Mouse (Mus musculus): Measurements from ENCODE around the gene Gnpat. TPM values are rescaled to one million over a fixed set of nuclear protein-coding genes. Genes with fewer than 3 reads are reported as not detected.

The Gnpat gene
- polyA plus RNA-seq, 1 experiment from 2014 or later: 115 TPM

GRCm38 (mm10) chr8:124930086-124930485 lies 67.3 kb downstream of the Gnpat start:
- Histone ChIP-seq H3K4me1 (ENCODE audit: control insufficient read depth in 2 of 2, insufficient read depth in 2 of 2, low read length in 2 of 2) (peaks cover 42 to 69% of the 10 kb centered on the region in 2 experiments), H3K9ac (ENCODE audit: low read length) (peak overlapping the region; percentile 30; the same call in 1 of the 2 replicates), H3K9me3 (ENCODE audit: control insufficient read depth, low read length) (no peaks in the 10 kb centered on the region), H3K4me3 (ENCODE audit: control insufficient read depth in 1 of 2, insufficient read depth in 1 of 2, low read depth in 1 of 2, low read length in 2 of 2) (no peak overlapping the region), H3K27ac (replicated peaks in 1 of 2; ENCODE audit: control insufficient read depth in 1 of 2, insufficient read depth in 1 of 2, low read depth in 2 of 2, low read length in 2 of 2) (peak overlapping the region; percentile 73 to 79), H3K36me3 (ENCODE audit: control insufficient read depth, insufficient read depth, low read length) (peaks cover 7% of the 10 kb centered on the region; the same call in 1 of the 2 replicates), H3K27me3 (ENCODE audit: control insufficient read depth, insufficient read depth, low read length) (no peaks in the 10 kb centered on the region), H3K4me2 (ENCODE audit: low read length) (peak overlapping the region; percentile 49)
- no peak for ATAC-seq (ENCODE audit: insufficient number of reproducible peaks, insufficient read depth, low FRiP score, low read depth)
- WGBS: 47% methylated on average over 13 of the region's 13 CpGs

- Histone ChIP-seq H3K4me2 (ENCODE audit: low read length) (peak overlapping the region; percentile 49; the same call in 1 of the 2 replicates), H3K36me3 (ENCODE audit: control insufficient read depth, insufficient read depth, low read length) (peaks cover 7% of the 10 kb centered on the region; the same call in 1 of the 2 replicates), H3K4me1 (ENCODE audit: control insufficient read depth in 2 of 2, insufficient read depth in 2 of 2, low read length in 2 of 2) (peaks cover 39 to 68% of the 10 kb centered on the region in 2 experiments), H3K4me3 (ENCODE audit: control insufficient read depth in 1 of 2, insufficient read depth in 1 of 2, low read depth in 1 of 2, low read length in 2 of 2) (no peak overlapping the region), H3K27me3 (ENCODE audit: control insufficient read depth, insufficient read depth, low read length) (no peaks in the 10 kb centered on the region), H3K9me3 (ENCODE audit: control insufficient read depth, low read length) (no peaks in the 10 kb centered on the region), H3K9ac (ENCODE audit: low read length) (no peak overlapping the region), H3K27ac (replicated peaks in 1 of 2; ENCODE audit: control insufficient read depth in 1 of 2, insufficient read depth in 1 of 2, low read depth in 2 of 2, low read length in 2 of 2) (peak overlapping the region; percentile 73 to 79)
- ATAC-seq (ENCODE audit: insufficient number of reproducible peaks, insufficient read depth, low FRiP score, low read depth): no peak
- WGBS: 80% methylated on average over 4 of the region's 4 CpGs
Measured at GRCm38 (mm10) chr8:124930649-124931048, 67.8 kb downstream of the Gnpat start.

GRCm38 (mm10) chr8:124932435-124932834 lies 69.6 kb downstream of the Gnpat start:
- Histone ChIP-seq H3K36me3 (ENCODE audit: control insufficient read depth, insufficient read depth, low read length) (peaks cover 7% of the 10 kb centered on the region; the same call in 1 of the 2 replicates), H3K4me3 (ENCODE audit: control insufficient read depth in 1 of 2, insufficient read depth in 1 of 2, low read depth in 1 of 2, low read length in 2 of 2) (no peak overlapping the region), H3K9me3 (ENCODE audit: control insufficient read depth, low read length) (no peaks in the 10 kb centered on the region), H3K4me2 (ENCODE audit: low read length) (no peak overlapping the region), H3K27ac (replicated peaks in 1 of 2; ENCODE audit: control insufficient read depth in 1 of 2, insufficient read depth in 1 of 2, low read depth in 2 of 2, low read length in 2 of 2) (0 out of 4 replicates have a peak overlapping the region, but pooled peaks of 1 of the 2 experiments have one; percentile 31), H3K4me1 (ENCODE audit: control insufficient read depth in 2 of 2, insufficient read depth in 2 of 2, low read length in 2 of 2) (peaks cover 30 to 50% of the 10 kb centered on the region in 2 experiments), H3K27me3 (ENCODE audit: control insufficient read depth, insufficient read depth, low read length) (no peaks in the 10 kb centered on the region), H3K9ac (ENCODE audit: low read length) (no peak overlapping the region)
- 61% methylated on average over 3 of the region's 3 CpGs for WGBS
- no peak for ATAC-seq (ENCODE audit: insufficient number of reproducible peaks, insufficient read depth, low FRiP score, low read depth)

- WGBS: 64% methylated on average over 5 of the region's 5 CpGs
- Histone ChIP-seq H3K36me3 (ENCODE audit: control insufficient read depth, insufficient read depth, low read length) (peaks cover 13% of the 10 kb centered on the region), H3K4me2 (ENCODE audit: low read length) (no peak overlapping the region), H3K9ac (ENCODE audit: low read length) (no peak overlapping the region), H3K4me1 (ENCODE audit: control insufficient read depth in 2 of 2, insufficient read depth in 2 of 2, low read length in 2 of 2) (peaks cover 24 to 35% of the 10 kb centered on the region in 2 experiments), H3K27ac (replicated peaks in 1 of 2; ENCODE audit: control insufficient read depth in 1 of 2, insufficient read depth in 1 of 2, low read depth in 2 of 2, low read length in 2 of 2) (0 out of 4 replicates have a peak overlapping the region, but pooled peaks of 1 of the 2 experiments have one; percentile 24), H3K9me3 (ENCODE audit: control insufficient read depth, low read length) (no peaks in the 10 kb centered on the region), H3K27me3 (ENCODE audit: control insufficient read depth, insufficient read depth, low read length) (no peaks in the 10 kb centered on the region), H3K4me3 (ENCODE audit: control insufficient read depth in 1 of 2, insufficient read depth in 1 of 2, low read depth in 1 of 2, low read length in 2 of 2) (no peak overlapping the region)
- ATAC-seq (ENCODE audit: insufficient number of reproducible peaks, insufficient read depth, low FRiP score, low read depth): no peak
Measured at GRCm38 (mm10) chr8:124935116-124935515, 72.3 kb downstream of the Gnpat start.

- Histone ChIP-seq H3K4me3 (ENCODE audit: control insufficient read depth in 1 of 2, insufficient read depth in 1 of 2, low read depth in 1 of 2, low read length in 2 of 2) (no peak overlapping the region), H3K27me3 (ENCODE audit: control insufficient read depth, insufficient read depth, low read length) (no peaks in the 10 kb centered on the region), H3K9me3 (ENCODE audit: control insufficient read depth, low read length) (no peaks in the 10 kb centered on the region), H3K4me1 (ENCODE audit: control insufficient read depth in 2 of 2, insufficient read depth in 2 of 2, low read length in 2 of 2) (peaks cover 20 to 35% of the 10 kb centered on the region in 2 experiments), H3K9ac (ENCODE audit: low read length) (no peak overlapping the region), H3K36me3 (ENCODE audit: control insufficient read depth, insufficient read depth, low read length) (peaks cover 24% of the 10 kb centered on the region), H3K27ac (replicated peaks in 1 of 2; ENCODE audit: control insufficient read depth in 1 of 2, insufficient read depth in 1 of 2, low read depth in 2 of 2, low read length in 2 of 2) (peak overlapping the region; percentile 93 to 94), H3K4me2 (ENCODE audit: low read length) (no peak overlapping the region)
- 96% methylated on average over 10 of the region's 10 CpGs for WGBS
- no peak for ATAC-seq (ENCODE audit: insufficient number of reproducible peaks, insufficient read depth, low FRiP score, low read depth)
Measured at GRCm38 (mm10) chr8:124936699-124937098, 73.9 kb downstream of the Gnpat start.

GRCm38 (mm10) chr8:124937293-124937692 lies 74.5 kb downstream of the Gnpat start:
- Histone ChIP-seq H3K4me1 (ENCODE audit: control insufficient read depth in 2 of 2, insufficient read depth in 2 of 2, low read length in 2 of 2) (peaks cover 20 to 36% of the 10 kb centered on the region in 2 experiments), H3K4me3 (ENCODE audit: control insufficient read depth in 1 of 2, insufficient read depth in 1 of 2, low read depth in 1 of 2, low read length in 2 of 2) (no peak overlapping the region), H3K36me3 (ENCODE audit: control insufficient read depth, insufficient read depth, low read length) (peaks cover 29% of the 10 kb centered on the region), H3K4me2 (ENCODE audit: low read length) (no peak overlapping the region), H3K9me3 (ENCODE audit: control insufficient read depth, low read length) (no peaks in the 10 kb centered on the region), H3K9ac (ENCODE audit: low read length) (no peak overlapping the region; the same call in 1 of the 2 replicates), H3K27ac (replicated peaks in 1 of 2; ENCODE audit: control insufficient read depth in 1 of 2, insufficient read depth in 1 of 2, low read depth in 2 of 2, low read length in 2 of 2) (peak overlapping the region; percentile 93 to 94), H3K27me3 (ENCODE audit: control insufficient read depth, insufficient read depth, low read length) (no peaks in the 10 kb centered on the region)
- 54% methylated on average over 4 of the region's 4 CpGs for WGBS
- peak; percentile 49; the same call in 1 of the 2 replicates for ATAC-seq (ENCODE audit: insufficient number of reproducible peaks, insufficient read depth, low FRiP score, low read depth)

Other genes starting within 250 kb of the Gnpat start
- 64.1 and 66.2 TPM in 2 replicates for gene 2310022B05Rik, start 199.7 kb upstream of the Gnpat start, polyA plus RNA-seq (2014; fragmentation: Nextera tagmentation; extraction: Ambion mirVana)
- 30.5 and 34.1 TPM in 2 replicates for gene Ttc13, start 141.1 kb upstream of the Gnpat start, polyA plus RNA-seq (2014; fragmentation: Nextera tagmentation; extraction: Ambion mirVana)
- 14.0 and 17.3 TPM in 2 replicates for gene Arv1, start 140.9 kb upstream of the Gnpat start, polyA plus RNA-seq (2014; fragmentation: Nextera tagmentation; extraction: Ambion mirVana)
- 1.2 and 1.7 TPM in 2 replicates for gene Fam89a, start 111.2 kb upstream of the Gnpat start, polyA plus RNA-seq (2014; fragmentation: Nextera tagmentation; extraction: Ambion mirVana)
- 0.16 and 0.22 TPM in 2 replicates for gene Trim67, start 69.9 kb upstream of the Gnpat start, polyA plus RNA-seq (2014; fragmentation: Nextera tagmentation; extraction: Ambion mirVana)
- gene 2810004N23Rik, start 87 bp downstream of the Gnpat start, polyA plus RNA-seq (2014; fragmentation: Nextera tagmentation; extraction: Ambion mirVana): 41.9 and 43.8 TPM in 2 replicates
- 5.8 and 6.5 TPM in 2 replicates for gene Exoc8, start 34.7 kb downstream of the Gnpat start, polyA plus RNA-seq (2014; fragmentation: Nextera tagmentation; extraction: Ambion mirVana)
- gene Sprtn, start 34.9 kb downstream of the Gnpat start, polyA plus RNA-seq (2014; fragmentation: Nextera tagmentation; extraction: Ambion mirVana): 6.5 and 6.8 TPM in 2 replicates
- 25.5 and 26.0 TPM in 2 replicates for gene Egln1, start 86.3 kb downstream of the Gnpat start, polyA plus RNA-seq (2014; fragmentation: Nextera tagmentation; extraction: Ambion mirVana)
- gene Tsnax, start 150.0 kb downstream of the Gnpat start, polyA plus RNA-seq (2014; fragmentation: Nextera tagmentation; extraction: Ambion mirVana): 92.4 and 97.7 TPM in 2 replicates
- 2.0 and 4.2 TPM in 2 replicates for gene Disc1, start 191.2 kb downstream of the Gnpat start, polyA plus RNA-seq (2014; fragmentation: Nextera tagmentation; extraction: Ambion mirVana)